Mouse (Mus musculus) small intestine, adult 2 months (tissue): ENCODE measurements around the gene Kdm1a. TPM values are rescaled to one million over a fixed set of nuclear protein-coding genes. Genes with fewer than 3 reads are reported as not detected.

Source experiments
- H3K27ac ChIP-seq: fragments of 200-500 bp; 2 replicates; pipeline ENCODE4 v1.5.1; 2012; ENCODE audit warnings: low read depth, low read length, control low read depth, inconsistent platforms; ENCODE audit not compliant: insufficient read depth
- H3K27me3 ChIP-seq: fragments of 200-500 bp; 2 replicates; pipeline ENCODE4 v1.6.1; 2012; ENCODE audit warnings: mild to moderate bottlenecking, moderate library complexity, low read length, inconsistent platforms; ENCODE audit not compliant: control insufficient read depth, insufficient read depth
- H3K36me3 ChIP-seq: fragments of 200-500 bp; 2 replicates; pipeline ENCODE4 v1.6.1; 2012; ENCODE audit warnings: mild to moderate bottlenecking, low read length, control low read depth, inconsistent platforms; ENCODE audit not compliant: control insufficient read depth, insufficient read depth
- H3K4me1 ChIP-seq: fragments of 200-500 bp; 2 replicates; pipeline ENCODE4 v1.6.1; 2012; ENCODE audit warnings: low read length, inconsistent platforms, mixed read lengths; ENCODE audit not compliant: control insufficient read depth, insufficient read depth, insufficient read length
- H3K4me3 ChIP-seq: fragments of 200-500 bp; 2 replicates; pipeline ENCODE4 v1.5.1; 2012; ENCODE audit warnings: low read depth, mild to moderate bottlenecking, control low read depth, inconsistent platforms, low read length, moderate library complexity
- CTCF ChIP-seq: fragments of 200-500 bp; IDR thresholded peaks from 2 replicates; pipeline ENCODE4 v1.5.1; 2012; ENCODE audit warnings: low read depth, mild to moderate bottlenecking, control low read depth, inconsistent platforms, low read length, moderate library complexity, mixed read lengths; ENCODE audit not compliant: insufficient replicate concordance, insufficient read length; ENCODE audit errors: extremely low read depth
- POLR2A ChIP-seq: fragments of 200-500 bp; IDR thresholded peaks from 2 replicates; pipeline ENCODE4 v1.6.1; 2012; ENCODE audit warnings: low read depth, mild to moderate bottlenecking, control low read depth, inconsistent platforms, low read length, moderate library complexity
- WGBS: fragments of 180-500 bp; shearing (Covaris S2); methylation state at CpG from one replicate; pipeline ENCODE4 v1.1.7; 2018; 5-methylcytosine and 5-hydroxymethylcytosine counted together
- polyA plus RNA-seq: library from polyadenylated mRNA; depleted of rRNA; stranded (reverse); fragments of >200 nt; gene quantifications from 2 replicates; pipeline ENCODE4 v1.2.3, GENCODE M21; 2012; rRNA removed

Kdm1a gene
- polyA plus RNA-seq, 1 experiment: 16.0 TPM

DNA sequence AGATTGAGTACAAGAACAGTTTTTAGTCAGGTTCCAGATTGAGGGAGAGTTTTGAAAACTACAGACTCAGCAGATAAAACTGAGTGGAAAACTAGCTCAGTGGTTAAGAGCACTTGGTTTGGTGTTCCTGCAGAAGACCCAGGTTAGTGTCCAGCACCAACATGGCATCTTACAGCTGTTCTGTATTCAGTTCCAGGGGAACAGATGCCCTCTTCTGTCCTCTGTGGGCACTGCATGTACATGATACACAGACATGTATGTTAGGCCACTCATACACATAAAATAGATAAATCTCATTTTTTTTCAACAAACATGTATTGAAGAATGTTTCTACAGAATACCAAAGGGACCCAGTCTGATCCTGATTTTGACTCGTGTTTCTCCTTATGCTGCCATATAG lies 92.7 kb downstream of the Kdm1a start:
- Histone ChIP-seq H3K27ac (no peak overlapping the region), H3K4me3 (no peak overlapping the region), H3K4me1 (peaks cover 8% of the 10 kb centered on the region), H3K27me3 (no peaks in the 10 kb centered on the region), H3K36me3 (no peaks in the 10 kb centered on the region)
- 71% methylated on average over 1 of the region's 1 CpGs for WGBS
- no peak for TF ChIP-seq CTCF
- TF ChIP-seq POLR2A: no peak

DNA sequence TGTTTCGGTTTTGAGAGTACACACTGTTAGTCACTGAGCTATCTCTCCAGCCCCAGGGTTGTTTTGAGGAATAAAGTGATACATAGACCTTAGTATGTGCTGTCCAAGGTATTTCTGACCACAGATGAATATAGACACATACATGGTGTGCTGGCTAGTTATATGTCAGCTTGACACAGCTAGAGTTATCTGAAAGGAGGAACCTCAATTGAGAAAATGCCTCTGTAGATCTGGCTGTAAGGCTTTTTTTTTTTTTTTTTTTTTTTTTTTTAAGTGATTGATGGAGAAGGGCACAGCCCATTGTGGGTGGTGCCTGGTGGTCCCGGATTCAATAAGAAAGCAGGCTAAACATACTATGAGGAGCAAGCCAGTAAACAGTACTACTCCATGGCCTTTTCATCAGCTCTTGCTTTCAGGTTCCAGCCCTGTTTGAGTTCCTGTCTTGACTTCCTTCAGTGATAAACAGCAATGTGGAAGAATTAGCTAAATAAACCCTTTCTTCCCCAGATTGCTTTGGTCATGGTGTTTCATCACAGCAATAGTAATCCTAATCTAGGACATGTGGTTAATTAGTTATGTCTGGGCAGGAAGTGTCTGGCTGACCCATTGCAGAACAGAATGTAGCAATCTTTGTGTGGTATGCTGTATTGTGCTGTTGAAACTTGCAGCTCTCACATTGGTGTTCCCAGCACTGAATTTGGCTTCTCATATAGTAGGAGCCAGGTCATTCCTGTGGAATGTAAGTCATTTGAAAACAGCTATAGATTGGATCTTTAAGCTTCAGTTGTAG lies 96.9 kb downstream of the Kdm1a start:
- 57% methylated on average over 2 of the region's 2 CpGs for WGBS
- H3K4me3 ChIP-seq: no peak overlapping the region
- H3K27ac ChIP-seq: no peak overlapping the region
- no peak for TF ChIP-seq CTCF
- TF ChIP-seq POLR2A: no peak
- H3K4me1 ChIP-seq: 0 out of 2 replicates have a peak, but pooled peaks cover 1% of the 10 kb centered on the region
- no peaks in the 10 kb centered on the region for H3K27me3 ChIP-seq
- H3K36me3 ChIP-seq: no peaks in the 10 kb centered on the region

Other genes starting within 250 kb of the Kdm1a start
- gene Htr1d, start 179.2 kb downstream of the Kdm1a start, polyA plus RNA-seq: 0.05 and 0.23 TPM in 2 replicates
- gene 6030445D17Rik, start 140.5 kb downstream of the Kdm1a start, polyA plus RNA-seq: 0.24 and 1.1 TPM in 2 replicates
- gene Luzp1, start 133.0 kb downstream of the Kdm1a start, polyA plus RNA-seq: 6.6 and 18.0 TPM in 2 replicates
- gene Tex46, start 7.7 kb upstream of the Kdm1a start, polyA plus RNA-seq: not detected in 2 replicates
- not detected in 2 replicates for gene Lactbl1, start 19.9 kb upstream of the Kdm1a start, polyA plus RNA-seq
- 32.1 and 57.6 TPM in 2 replicates for gene Ephb2, start 233.3 kb upstream of the Kdm1a start, polyA plus RNA-seq